Mouse (Mus musculus) lung, adult 18-20 months (tissue): ENCODE measurements at regions not wholly inside any gene's neighbourhood (a gene's known extent, or its start where the extent isn't known, plus 50 kb on each side); places are given as distances from the start of the nearest gene placed in this dataset.
"Not testable (repeated sequence)": the region's sequence is repeated elsewhere in the genome, so short reads cannot be mapped to it uniquely, and the experiment has no call there.

ENCODE experiments used
- DNase-seq, 2 experiments: peaks; one replicate each; pipeline ENCODE4 v3.0.0; 2022; ENCODE audit warnings: mixed read lengths in 2 of 2

DNA sequence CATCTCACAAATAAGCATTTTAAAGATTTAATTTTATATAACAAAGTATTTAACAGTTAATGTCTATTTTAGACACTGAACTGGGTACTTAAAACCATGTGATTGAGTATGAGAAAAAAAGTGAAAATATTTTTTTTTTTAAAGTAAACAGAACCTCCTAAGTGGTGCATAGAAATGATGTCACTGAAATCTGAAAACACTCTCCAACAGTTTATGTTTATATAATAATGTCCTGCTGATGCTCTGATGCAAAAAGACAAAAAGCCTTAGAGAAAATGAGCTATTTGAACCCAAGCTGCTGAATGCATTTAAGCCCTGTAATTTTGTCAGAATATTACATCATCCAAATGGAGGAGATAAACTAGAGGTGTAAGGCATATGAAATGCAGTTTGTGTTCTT is 3447.1 kb downstream of the 9330182O14Rik start:
- no peak for DNase-seq

GRCm38 (mm10) chr15:43585751-43586150 is 3451.6 kb downstream of the 9330182O14Rik start:
- DNase-seq = no peak

- DNase-seq = no peak
These were observed 3453.9 kb downstream of the 9330182O14Rik start for GRCm38 (mm10) chr15:43588021-43588420.

DNA sequence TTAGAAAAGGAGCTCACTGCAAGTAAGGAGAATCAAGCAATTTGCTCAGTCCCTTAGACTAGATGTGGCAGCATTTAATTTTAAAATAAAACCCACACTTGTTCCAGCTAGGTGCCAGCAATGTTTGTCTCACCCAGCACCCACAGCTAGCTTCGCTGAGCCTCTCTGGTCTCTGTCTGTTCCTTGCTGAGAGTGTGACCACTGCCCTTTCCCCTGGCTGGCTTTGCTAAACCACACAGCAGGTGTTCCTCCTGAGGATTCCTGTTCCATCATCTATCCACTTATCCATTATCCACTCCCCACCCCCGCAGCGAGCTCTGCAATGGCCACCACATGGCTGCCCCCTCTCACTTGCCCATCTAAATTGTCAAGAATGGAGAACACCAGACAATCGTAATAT is 3473.5 kb downstream of the 9330182O14Rik start:
- no peak for DNase-seq

- DNase-seq = no peak
These were observed 3475.7 kb downstream of the 9330182O14Rik start for GRCm38 (mm10) chr15:43609901-43610300.

GRCm38 (mm10) chr15:43614004-43614661 is 3480.0 kb downstream of the 9330182O14Rik start:
- DNase-seq = no peak

DNA sequence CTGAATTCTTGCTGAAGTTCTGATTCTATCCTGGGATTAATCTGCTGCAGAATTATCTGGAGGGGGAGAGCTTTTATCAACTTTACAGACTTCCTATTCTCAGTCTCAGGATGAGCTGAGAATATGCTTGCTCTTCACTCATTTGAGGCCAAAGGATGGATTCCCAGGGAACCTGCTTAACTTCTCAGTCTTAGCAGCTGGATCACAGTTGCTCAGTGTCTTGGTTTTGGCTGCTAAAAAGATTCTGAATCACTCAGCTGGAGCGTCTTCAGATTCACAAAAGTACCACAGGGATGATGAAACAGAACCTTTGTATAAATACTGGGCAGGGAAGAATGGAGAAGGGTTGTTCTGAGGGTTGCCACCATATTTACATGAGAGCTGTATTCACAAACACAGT is 3481.6 kb downstream of the 9330182O14Rik start:
- no peak for DNase-seq

- DNase-seq = peak in 1 of 2 experiments; percentile 1
These were observed 3490.3 kb downstream of the 9330182O14Rik start for GRCm38 (mm10) chr15:43624431-43624965.

- no peak for DNase-seq
These were observed 3490.9 kb downstream of the 9330182O14Rik start for GRCm38 (mm10) chr15:43625021-43625510.

- no peak for DNase-seq
These were observed 3516.8 kb downstream of the 9330182O14Rik start for GRCm38 (mm10) chr15:43650818-43651500.

DNA sequence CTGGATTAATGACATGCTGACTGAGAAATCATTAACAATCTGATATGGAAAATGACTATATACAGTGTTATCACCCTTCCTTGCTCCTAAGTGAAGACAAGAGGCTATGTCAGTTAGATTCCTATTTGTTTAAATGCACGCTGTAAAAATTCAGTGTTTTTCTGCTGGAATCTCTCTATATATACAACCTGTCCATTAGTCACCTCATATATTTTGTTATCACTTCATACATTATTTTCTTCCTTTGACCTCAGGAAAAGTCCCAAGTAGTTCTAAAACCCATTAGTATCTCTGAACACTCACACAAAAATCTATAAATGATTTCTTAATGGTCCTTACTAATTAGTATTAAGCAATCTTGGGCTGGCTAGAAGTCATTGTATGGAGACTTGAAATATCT is 3529.5 kb downstream of the 9330182O14Rik start:
- no peak for DNase-seq

DNA sequence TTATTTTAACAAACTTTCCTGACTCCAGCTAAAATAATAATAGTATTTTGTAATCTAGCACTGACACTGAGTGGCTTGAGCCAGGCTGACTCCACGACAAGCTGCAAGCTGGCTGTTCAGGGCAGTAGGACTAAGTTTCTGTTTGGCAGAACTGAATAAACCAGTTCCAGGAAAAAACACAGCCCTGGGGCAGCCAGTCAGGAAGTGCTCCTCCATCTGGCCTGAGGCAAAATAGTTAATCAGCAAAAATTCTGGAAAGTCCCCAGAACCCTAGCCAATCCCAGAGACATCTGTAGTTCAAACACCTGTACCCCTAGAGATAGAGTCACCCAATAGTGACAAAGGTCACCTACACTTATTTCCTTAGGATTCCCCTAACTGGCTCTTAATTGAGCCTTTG is 3544.7 kb downstream of the 9330182O14Rik start:
- no peak for DNase-seq

DNA sequence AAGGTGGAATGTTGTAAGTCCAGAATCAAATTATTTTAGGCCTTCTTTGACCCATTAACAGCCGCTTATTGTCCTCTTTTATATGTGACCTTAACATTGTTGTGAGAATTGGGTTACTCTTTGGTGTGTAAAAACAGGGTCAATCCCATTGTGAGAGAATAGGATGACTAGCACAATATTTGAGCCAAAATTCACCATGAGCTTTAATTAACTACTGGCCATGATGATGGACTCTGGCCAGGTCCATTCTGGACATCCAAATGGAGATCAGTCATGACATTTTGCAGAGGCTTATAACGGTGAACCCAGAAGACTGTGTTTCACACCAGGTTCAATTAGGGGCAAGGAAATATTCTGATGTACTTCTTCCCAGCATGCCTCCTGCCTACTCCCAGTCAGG is 3548.0 kb downstream of the 9330182O14Rik start:
- no peak for DNase-seq

- not testable (repeated sequence) for DNase-seq
These were observed 3557.8 kb downstream of the 9330182O14Rik start for GRCm38 (mm10) chr15:43691998-43692397.

- no peak for DNase-seq
These were observed 3561.3 kb downstream of the 9330182O14Rik start for GRCm38 (mm10) chr15:43695451-43695850.

- no peak for DNase-seq
These were observed 3582.9 kb downstream of the 9330182O14Rik start for GRCm38 (mm10) chr15:43717035-43717434.

- DNase-seq = no peak
These were observed 3583.4 kb downstream of the 9330182O14Rik start for GRCm38 (mm10) chr15:43717559-43717958.

- no peak for DNase-seq
These were observed 3586.8 kb downstream of the 9330182O14Rik start for GRCm38 (mm10) chr15:43720916-43721315.

DNA sequence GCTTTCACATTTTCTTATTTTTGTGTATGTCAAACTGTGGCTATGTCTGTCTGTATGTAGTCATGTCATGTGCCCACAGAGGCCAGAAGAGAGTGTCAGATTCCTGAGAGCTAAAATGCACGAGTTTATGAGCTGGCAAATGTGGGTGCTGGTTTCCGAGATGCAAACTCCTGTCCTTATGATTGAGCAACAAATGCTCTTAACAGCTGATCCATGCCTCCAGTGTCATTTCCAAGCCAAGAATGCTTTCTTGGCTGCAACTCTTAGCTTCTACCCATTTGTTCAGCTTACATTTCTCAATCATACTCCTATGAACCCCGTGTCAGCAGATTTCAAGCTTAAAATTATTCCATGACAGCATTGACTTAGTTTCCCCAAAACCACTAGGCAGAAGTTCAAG is 3601.5 kb downstream of the 9330182O14Rik start:
- DNase-seq = peak in 1 of 2 experiments; percentile 2

DNA sequence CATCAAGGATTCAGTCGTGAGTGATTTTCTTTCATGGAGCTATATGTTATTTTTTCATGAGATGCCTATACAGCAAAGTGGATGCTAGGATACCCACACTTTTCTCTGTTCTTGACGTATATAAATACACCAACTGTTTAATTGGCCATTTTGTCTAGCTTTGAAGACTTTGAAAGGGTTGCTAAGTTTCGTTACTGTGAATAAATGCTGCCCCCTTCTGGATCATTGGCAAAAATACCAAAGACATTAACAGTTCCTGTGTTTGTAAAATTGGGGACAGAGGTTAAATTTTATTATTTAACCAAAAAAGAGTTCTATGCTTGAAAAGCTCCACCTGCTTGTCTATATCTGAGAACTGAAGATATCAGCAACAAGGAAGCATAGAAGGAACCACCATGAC is 3624.1 kb downstream of the 9330182O14Rik start:
- DNase-seq = no peak

DNA sequence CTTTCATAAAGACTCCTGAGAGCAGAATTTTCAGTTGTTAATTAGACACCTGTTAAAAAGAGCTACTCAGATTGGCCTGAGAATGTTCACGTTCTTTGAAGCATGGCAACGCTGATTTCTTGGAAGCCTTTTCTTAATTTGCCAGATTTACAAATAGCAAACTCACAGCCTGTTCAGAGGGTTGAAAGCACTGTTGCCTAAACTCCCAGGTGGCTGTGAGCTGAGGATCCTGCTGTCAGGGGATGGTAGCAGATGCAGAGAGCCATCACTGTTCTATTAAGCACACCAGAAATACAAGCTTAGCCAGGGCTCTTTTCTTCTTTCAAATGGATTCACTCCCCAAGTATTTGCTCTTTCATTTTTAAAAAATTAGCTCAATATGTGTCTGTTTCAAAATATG is 3630.4 kb downstream of the 9330182O14Rik start:
- no peak for DNase-seq

- DNase-seq = no peak
These were observed 3638.6 kb downstream of the 9330182O14Rik start for GRCm38 (mm10) chr15:43772718-43773117.

DNA sequence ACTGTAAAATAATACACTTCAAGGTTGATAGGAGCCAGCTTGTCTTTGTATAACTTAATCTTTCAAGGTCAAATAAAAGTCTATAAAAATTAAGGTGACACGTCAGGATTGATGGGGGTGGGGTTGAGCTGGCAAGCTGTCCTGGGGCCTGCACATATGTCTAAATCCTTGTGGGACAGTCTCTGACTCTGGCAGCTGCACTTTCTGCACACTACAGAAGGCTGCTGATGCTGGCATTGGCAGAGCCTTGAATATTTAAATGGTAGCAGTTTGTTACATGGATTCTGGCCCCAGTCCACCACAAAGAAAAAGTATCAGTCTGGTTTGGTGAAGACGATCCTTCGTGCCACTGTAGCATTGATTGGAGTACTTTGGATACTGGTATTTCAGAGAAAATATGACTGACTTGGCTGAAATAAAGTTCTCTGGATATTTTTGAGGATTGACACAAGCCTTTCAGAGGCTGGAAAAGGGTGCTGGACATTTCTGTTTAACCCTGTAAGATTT is 3648.0 kb downstream of the 9330182O14Rik start:
- not testable (repeated sequence) for DNase-seq

- DNase-seq = no peak
These were observed 3650.0 kb downstream of the 9330182O14Rik start for GRCm38 (mm10) chr15:43784171-43784570.
